Mouse (Mus musculus) midbrain, embryonic 10.5 days (tissue): ENCODE measurements around the gene Thap8. TPM values are rescaled to one million over a fixed set of nuclear protein-coding genes. Genes with fewer than 3 reads are reported as not detected.
"Not testable (repeated sequence)": the region's sequence is repeated elsewhere in the genome, so short reads cannot be mapped to it uniquely, and the experiment has no call there.

Source experiments
- DNase-seq: peaks from one replicate; pipeline ENCODE4 v3.0.0-alpha.2; 2017; ENCODE audit warnings: low spot score
- H3K27ac ChIP-seq: fragments of 300-500 bp; sonication (generic); replicated peaks from 2 replicates; pipeline ENCODE4 v1.5.1; 2016; ENCODE audit warnings: mild to moderate bottlenecking
- H3K27me3 ChIP-seq: fragments of 300-500 bp; sonication (generic); 2 replicates; pipeline ENCODE4 v1.6.1; 2016; ENCODE audit warnings: low read depth, mild to moderate bottlenecking; ENCODE audit not compliant: poor library complexity, severe bottlenecking
- H3K36me3 ChIP-seq: fragments of 300-500 bp; sonication (generic); 2 replicates; pipeline ENCODE4 v1.6.1; 2016; ENCODE audit warnings: mild to moderate bottlenecking, moderate library complexity
- H3K4me1 ChIP-seq: fragments of 300-500 bp; sonication (generic); 2 replicates; pipeline ENCODE4 v1.6.1; 2016
- H3K4me3 ChIP-seq: fragments of 300-500 bp; sonication (generic); 2 replicates; pipeline ENCODE4 v1.5.1; 2016; ENCODE audit warnings: mild to moderate bottlenecking, moderate library complexity
- H3K9me3 ChIP-seq: fragments of 300-500 bp; sonication (generic); replicated peaks from 2 replicates; pipeline ENCODE4 v1.6.1; 2016; ENCODE audit warnings: mild to moderate bottlenecking
- WGBS: fragments of 180-500 bp; shearing (Covaris S2); methylation state at CpG from one replicate; pipeline ENCODE4 v1.1.7; 2016; 5-methylcytosine and 5-hydroxymethylcytosine counted together
- polyA plus RNA-seq: library from polyadenylated mRNA; unstranded; fragments of >200 nt; fragmentation: Nextera tagmentation; extraction: Ambion mirVana; gene quantifications from 2 replicates; pipeline ENCODE4 v1.2.1, GENCODE M21; 2016

The Thap8 gene
- polyA plus RNA-seq, result 0.32 and 0.55 TPM in 2 replicates

GRCm38 (mm10) chr7:30279951-30280669, at the start of gene Thap8, which contains the start of gene Wdr62:
Gene Thap8 (plus strand): TSS chr7:30280094.
Gene Wdr62 (minus strand): TSS chr7:30280419.
- Histone ChIP-seq H3K4me3 (peak within 1 kb of the TSS; percentile 80), H3K27ac (peak within 1 kb of the TSS; percentile 90), H3K4me1 (peaks cover 22% of the 10 kb centered on the region), H3K36me3 (no peaks in the 10 kb centered on the region), H3K27me3 (no peaks in the 10 kb centered on the region), H3K9me3 (no peaks in the 10 kb centered on the region)
- 0% methylated on average over 49 of the region's 49 CpGs for WGBS
- DNase-seq, result peak; percentile 95

- H3K4me3 ChIP-seq, result peak overlapping the region; percentile 83
- H3K27me3 ChIP-seq, result no peaks in the 10 kb centered on the region
- H3K9me3 ChIP-seq, result no peaks in the 10 kb centered on the region
- H3K36me3 ChIP-seq, result peaks cover 59% of the 10 kb centered on the region
- peaks cover 22% of the 10 kb centered on the region for H3K4me1 ChIP-seq
- peak overlapping the region; percentile 96 for H3K27ac ChIP-seq
- 1% methylated on average over 16 of the region's 16 CpGs for WGBS
- no peak for DNase-seq
These were observed 48.6 kb upstream of the Thap8 start for GRCm38 (mm10) chr7:30231328-30231668.

DNA sequence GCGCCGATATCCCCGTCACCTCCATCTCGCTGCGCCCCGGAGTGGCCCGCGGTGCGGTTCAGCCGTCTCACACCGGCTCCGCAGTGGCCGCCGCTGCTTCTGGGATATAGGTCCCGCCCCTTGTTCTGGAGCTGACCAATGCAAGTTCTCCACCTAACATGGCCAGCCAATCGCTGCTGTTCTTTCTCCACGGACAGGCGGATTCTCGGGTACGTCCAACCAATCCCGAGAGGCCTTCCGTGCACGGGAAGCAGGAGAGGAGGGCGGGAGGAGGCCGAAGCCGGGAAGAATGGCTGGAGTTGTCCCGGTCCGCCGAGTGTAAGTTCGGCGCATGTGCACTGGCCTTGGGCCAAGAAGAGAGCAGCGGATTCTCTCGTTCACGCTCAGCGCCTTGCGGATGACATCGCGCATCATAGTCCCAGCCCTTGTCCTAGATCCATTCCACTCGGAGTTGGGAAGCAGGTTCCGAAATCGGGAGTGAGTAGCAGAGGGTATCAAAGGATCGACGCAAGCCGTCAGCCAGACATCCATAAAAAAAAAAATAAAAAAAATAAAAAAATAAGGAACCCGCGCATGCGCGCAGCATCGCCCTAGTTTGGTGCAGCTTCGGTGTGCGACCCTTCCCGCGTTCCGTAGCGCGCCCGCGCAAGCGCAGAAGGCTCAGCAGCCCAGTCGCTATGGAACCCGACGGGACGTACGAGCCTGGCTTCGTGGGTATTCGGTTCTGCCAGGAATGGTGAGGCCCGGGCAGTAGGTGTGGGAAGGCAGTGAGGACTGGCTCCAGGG, 48.0 kb upstream of the Thap8 start, which contains the start of the genes Polr2i and Tbcb:
Gene Polr2i (plus strand): TSS at position 280 of the 786 bp plus-strand sequence.
Gene Tbcb (minus strand): TSS at position 604 of the 786 bp plus-strand sequence.
- no peaks in the 10 kb centered on the region for H3K9me3 ChIP-seq
- under 1% methylated on average over 67 of the region's 67 CpGs for WGBS
- H3K4me3 ChIP-seq, result peak within 1 kb of the TSS; percentile 83
- peak within 1 kb of the TSS; percentile 96 for H3K27ac ChIP-seq
- peak; percentile 98 for DNase-seq
- H3K27me3 ChIP-seq, result no peaks in the 10 kb centered on the region
- peaks cover 54% of the 10 kb centered on the region for H3K36me3 ChIP-seq
- H3K4me1 ChIP-seq, result peaks cover 22% of the 10 kb centered on the region

DNA sequence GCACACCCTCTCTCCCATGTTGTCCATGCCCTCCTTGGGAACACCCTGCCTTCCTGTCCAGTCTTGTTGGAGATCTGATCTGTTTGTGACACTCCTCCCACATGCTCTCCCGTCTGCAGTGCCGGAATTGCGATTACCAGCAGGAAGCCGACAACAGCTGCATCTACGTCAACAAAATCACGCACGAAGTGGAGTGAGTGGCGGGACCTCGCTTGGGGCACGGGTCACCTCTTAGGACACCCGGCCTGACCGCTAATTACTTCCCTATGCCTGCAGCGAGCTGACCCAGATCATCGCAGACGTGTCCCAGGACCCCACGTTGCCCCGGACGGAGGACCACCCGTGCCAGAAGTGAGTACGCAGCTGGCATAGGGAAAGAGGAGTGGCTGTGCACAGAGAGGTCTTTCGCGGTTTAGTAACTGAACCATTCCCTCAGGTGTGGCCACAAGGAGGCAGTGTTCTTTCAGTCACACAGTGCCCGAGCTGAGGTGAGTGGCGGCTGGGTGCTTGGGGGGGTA, 47.2 kb upstream of the Thap8 start:
- Histone ChIP-seq H3K27me3 (no peaks in the 10 kb centered on the region), H3K27ac (peak overlapping the region; percentile 96), H3K36me3 (peaks cover 45% of the 10 kb centered on the region), H3K4me3 (peak overlapping the region; percentile 83), H3K9me3 (no peaks in the 10 kb centered on the region), H3K4me1 (peaks cover 22% of the 10 kb centered on the region)
- peak; percentile 55 for DNase-seq
- WGBS, result 8% methylated on average over 24 of the region's 24 CpGs

- peaks cover 22% of the 10 kb centered on the region for H3K4me1 ChIP-seq
- WGBS, result 88% methylated on average over 20 of the region's 20 CpGs
- no peaks in the 10 kb centered on the region for H3K9me3 ChIP-seq
- H3K36me3 ChIP-seq, result peaks cover 38% of the 10 kb centered on the region
- H3K4me3 ChIP-seq, result peak overlapping the region; percentile 83
- no peak overlapping the region for H3K27ac ChIP-seq
- DNase-seq, result no peak
- H3K27me3 ChIP-seq, result no peaks in the 10 kb centered on the region
These were observed 46.5 kb upstream of the Thap8 start for GRCm38 (mm10) chr7:30233387-30233786.

DNA sequence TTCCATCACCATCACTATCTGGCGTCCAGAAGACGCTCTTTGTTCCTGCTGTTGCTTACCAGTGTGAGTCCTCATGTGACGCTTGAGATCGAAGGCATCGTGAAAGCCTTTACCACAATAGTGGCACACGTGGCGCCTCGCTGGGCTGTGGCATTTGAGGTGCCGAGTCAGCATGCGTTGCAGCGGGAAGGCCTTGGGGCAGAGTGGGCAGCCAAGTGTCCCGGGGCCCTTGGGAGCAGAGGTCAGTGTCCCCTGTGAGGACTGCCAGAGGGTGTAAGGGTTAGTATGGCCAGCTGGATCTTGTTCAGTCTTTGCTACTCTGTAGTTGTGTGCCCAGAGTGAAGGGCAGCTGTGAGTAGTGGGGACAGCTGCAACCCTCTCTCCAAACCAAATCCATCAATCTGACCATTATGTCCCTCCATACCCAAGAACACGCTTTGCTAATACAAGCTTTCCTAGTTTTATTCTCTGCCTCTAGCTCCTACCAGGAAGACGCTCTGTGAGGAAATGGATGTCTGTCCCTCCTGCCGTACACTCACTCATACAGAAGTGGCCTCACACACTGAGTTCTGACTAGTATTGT, 45.5 kb upstream of the Thap8 start:
- 94% methylated on average over 15 of the region's 15 CpGs for WGBS
- no peak for DNase-seq

GRCm38 (mm10) chr7:30235091-30235490, 44.8 kb upstream of the Thap8 start:
- peaks cover 34% of the 10 kb centered on the region for H3K36me3 ChIP-seq
- H3K27ac ChIP-seq, result no peak overlapping the region
- 89% methylated on average over 8 of the region's 8 CpGs for WGBS
- no peak for DNase-seq
- no peaks in the 10 kb centered on the region for H3K27me3 ChIP-seq
- no peak overlapping the region for H3K4me3 ChIP-seq
- peaks cover 22% of the 10 kb centered on the region for H3K4me1 ChIP-seq
- no peaks in the 10 kb centered on the region for H3K9me3 ChIP-seq

More for the DNA sequence above, 45.5 kb upstream of the Thap8 start:
- Histone ChIP-seq H3K4me3 (no peak overlapping the region), H3K9me3 (no peaks in the 10 kb centered on the region), H3K27me3 (no peaks in the 10 kb centered on the region), H3K4me1 (peaks cover 22% of the 10 kb centered on the region), H3K27ac (no peak overlapping the region), H3K36me3 (peaks cover 33% of the 10 kb centered on the region)

DNA sequence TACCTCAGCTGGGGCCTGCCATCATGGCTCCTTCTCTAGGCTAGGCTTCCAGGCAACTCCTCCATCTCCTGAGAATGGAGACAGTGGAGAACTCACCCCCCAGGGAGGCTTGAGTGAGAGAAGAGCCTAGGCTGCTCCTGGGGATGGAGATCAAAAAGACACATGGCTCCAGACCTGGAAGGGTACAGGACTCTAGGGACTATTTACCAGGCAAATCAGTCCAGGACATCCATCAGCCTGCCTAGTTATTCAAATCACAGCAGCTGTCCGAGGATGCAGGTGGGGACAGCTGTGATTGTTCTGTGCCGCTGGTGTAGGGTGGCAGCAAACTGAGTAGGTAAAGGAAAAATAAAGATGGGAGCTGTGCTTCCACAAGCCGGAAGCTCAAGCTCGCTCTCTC, 44.3 kb upstream of the Thap8 start, which contains the start of gene Ovol3:
Gene Ovol3 (minus strand): TSS at position 101 of the 400 bp plus-strand sequence.
- DNase-seq, result no peak
- Histone ChIP-seq H3K4me3 (no peak within 1 kb of the TSS), H3K27me3 (no peaks in the 10 kb centered on the region), H3K27ac (no peak within 1 kb of the TSS), H3K36me3 (peaks cover 39% of the 10 kb centered on the region), H3K9me3 (no peaks in the 10 kb centered on the region), H3K4me1 (peaks cover 19% of the 10 kb centered on the region)
- 91% methylated on average over 4 of the region's 4 CpGs for WGBS

GRCm38 (mm10) chr7:30237374-30237773, 42.5 kb upstream of the Thap8 start:
- not testable (repeated sequence) for H3K27me3 ChIP-seq, H3K4me3 ChIP-seq, H3K9me3 ChIP-seq, DNase-seq, H3K27ac ChIP-seq
- peaks cover 13% of the 10 kb centered on the region for H3K4me1 ChIP-seq
- peaks cover 57% of the 10 kb centered on the region for H3K36me3 ChIP-seq
- 95% methylated on average over 3 of the region's 3 CpGs for WGBS

DNA sequence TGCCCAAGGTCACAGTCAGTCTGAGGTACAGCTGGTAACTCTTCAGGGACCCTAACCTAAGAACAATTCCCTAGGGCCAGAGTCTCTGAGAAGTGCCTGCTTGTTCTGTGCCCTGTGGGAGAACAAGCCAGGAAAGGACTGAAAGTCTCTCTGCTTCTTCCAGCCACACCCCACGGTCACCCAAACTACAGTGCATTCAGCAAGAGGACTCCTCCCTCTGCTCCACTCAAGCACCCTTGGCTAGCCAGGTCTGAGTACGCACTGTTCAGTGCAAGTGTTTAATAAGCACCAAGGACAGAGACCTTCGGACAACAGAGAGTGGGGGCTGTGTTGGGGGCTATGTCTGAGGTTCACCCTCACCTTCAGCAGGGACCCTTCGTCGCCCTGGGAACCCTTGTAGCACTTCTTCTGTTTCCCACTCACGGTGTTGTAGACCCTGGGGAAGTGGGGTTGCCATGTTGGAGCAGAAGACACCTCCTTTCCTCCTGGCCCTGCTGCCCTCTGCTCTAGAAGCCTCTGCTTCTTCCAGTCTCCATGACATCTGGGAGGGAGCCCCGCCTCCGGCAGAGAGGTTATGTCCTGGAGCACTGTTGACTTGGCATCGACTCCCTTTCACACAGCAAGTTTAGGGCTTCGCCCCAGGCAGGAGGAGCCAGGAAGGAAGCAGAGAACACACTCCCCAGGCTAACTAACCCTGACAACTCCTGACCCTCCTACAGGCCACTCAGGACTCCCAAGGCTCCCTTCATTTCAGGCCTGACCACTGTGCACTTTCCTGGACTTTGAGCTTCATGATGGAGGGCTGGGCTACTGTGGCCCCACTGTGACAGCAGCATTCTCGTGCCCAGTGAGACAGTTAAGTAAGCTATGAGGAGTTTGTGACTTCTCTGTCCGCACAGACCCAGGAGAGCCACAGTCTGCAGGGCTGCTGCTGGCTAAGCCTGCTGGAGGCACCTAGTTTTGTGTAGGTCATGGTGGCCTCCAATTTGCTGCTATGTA, 27.6 kb upstream of the Thap8 start:
- no peaks in the 10 kb centered on the region for H3K4me1 ChIP-seq
- H3K27me3 ChIP-seq, result no peaks in the 10 kb centered on the region
- no peak overlapping the region for H3K27ac ChIP-seq
- no peaks in the 10 kb centered on the region for H3K9me3 ChIP-seq
- WGBS, result 88% methylated on average over 12 of the region's 12 CpGs
- H3K36me3 ChIP-seq, result peaks cover 90% of the 10 kb centered on the region
- no peak overlapping the region for H3K4me3 ChIP-seq
- DNase-seq, result no peak

- Histone ChIP-seq H3K4me3 (no peak overlapping the region), H3K27ac (no peak overlapping the region), H3K9me3 (no peaks in the 10 kb centered on the region), H3K4me1 (no peaks in the 10 kb centered on the region), H3K27me3 (no peaks in the 10 kb centered on the region), H3K36me3 (peaks cover 86% of the 10 kb centered on the region)
- WGBS, result 76% methylated on average over 2 of the region's 2 CpGs
- no peak for DNase-seq
These were observed 14.9 kb upstream of the Thap8 start for GRCm38 (mm10) chr7:30265041-30265440.
